15 mouse cellular contexts compared by ENCODE assay signal in the genomic region with DNA sequence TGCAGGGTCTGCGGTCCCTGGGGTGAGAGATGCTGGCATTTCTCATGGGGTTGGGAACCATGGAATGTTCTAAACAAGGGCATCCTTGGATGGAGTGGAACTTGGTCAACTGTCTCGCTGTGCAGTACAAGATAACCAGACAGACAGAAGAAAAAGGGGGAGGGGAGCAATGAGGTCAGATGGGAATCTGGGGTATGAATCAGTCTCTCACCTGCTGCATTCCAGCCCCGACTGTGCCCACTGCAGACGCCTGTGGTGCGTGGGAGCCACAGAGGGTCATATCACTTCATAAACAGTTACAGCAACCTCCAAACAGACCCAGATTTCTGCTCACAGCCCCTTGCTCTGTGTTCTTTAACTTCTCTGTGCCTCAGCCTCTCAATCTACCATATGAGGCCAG. TPM values are rescaled to one million over a fixed set of nuclear protein-coding genes. Genes with fewer than 3 reads are reported as not detected.
DNase-seq lines count a peak whose midpoint lies in the region; ATAC-seq and TF ChIP-seq lines count a peak whose summit lies in the region.
"Had no signal": no experiment of that assay in that cellular context is flagged by ENCODE, and none has a peak within 500 bp of the region (broad histone marks: within the 10 kb centered on the region; RNA-seq: fewer than 3 reads in every experiment).

No protein-coding gene starts in this region.

- WGBS in hindbrain, embryonic 15.5 days: 85% methylated on average over 5 of the region's 5 CpGs
- 78% methylated on average over 5 of the region's 5 CpGs for WGBS in hindbrain, embryonic 12.5 days
- 70% methylated on average over 5 of the region's 5 CpGs for WGBS in embryonic facial prominence, embryonic 14.5 days
- 57% methylated on average over 5 of the region's 5 CpGs for WGBS in limb, embryonic 13.5 days
- 54% methylated on average over 5 of the region's 5 CpGs for WGBS in stomach, postnatal 0 days

- peak overlapping the region; percentile 95; the same call in 1 of the 2 replicates for H3K4me2 ChIP-seq in hindbrain, embryonic 15.5 days
- H3K4me2 ChIP-seq in hindbrain, embryonic 12.5 days (replicated peaks): no peak overlapping the region
- H3K4me2 ChIP-seq in embryonic facial prominence, embryonic 14.5 days (ENCODE audit: low read depth, low read length): peak overlapping the region; percentile 81
- H3K4me2 ChIP-seq in limb, embryonic 13.5 days (replicated peaks): peak overlapping the region; percentile 88
- H3K4me2 ChIP-seq in stomach, postnatal 0 days (replicated peaks; ENCODE audit: low read depth): peak overlapping the region; percentile 84

- TF ChIP-seq EP300 in stomach, postnatal 0 days (optimal IDR thresholded peaks at IDR 0.05): no peak

- ATAC-seq in hindbrain, embryonic 15.5 days (ENCODE audit: low FRiP score, low read depth): no peak
- no peak for ATAC-seq in hindbrain, embryonic 12.5 days (ENCODE audit: low FRiP score)
- ATAC-seq in embryonic facial prominence, embryonic 14.5 days (ENCODE audit: low read depth): no peak
- no peak for ATAC-seq in limb, embryonic 13.5 days (ENCODE audit: low FRiP score, low read depth)
- ATAC-seq in stomach, postnatal 0 days (ENCODE audit: low FRiP score, low TSS enrichment): no peak

- H3K4me1 ChIP-seq in hindbrain, embryonic 15.5 days (replicated peaks): peaks cover 35% of the 10 kb centered on the region
- H3K4me1 ChIP-seq in hindbrain, embryonic 12.5 days: peaks cover 20% of the 10 kb centered on the region
- H3K4me1 ChIP-seq in embryonic facial prominence, embryonic 14.5 days (ENCODE audit: control insufficient read depth, insufficient read depth, low read length): peaks cover 36% of the 10 kb centered on the region
- H3K4me1 ChIP-seq in limb, embryonic 13.5 days: peaks cover 78% of the 10 kb centered on the region
- H3K4me1 ChIP-seq in stomach, postnatal 0 days (replicated peaks; ENCODE audit: control insufficient read depth, insufficient read depth): peaks cover 5% of the 10 kb centered on the region

- no peak overlapping the region for H3K4me3 ChIP-seq in hindbrain, embryonic 15.5 days
- H3K4me3 ChIP-seq in hindbrain, embryonic 12.5 days: no peak overlapping the region
- H3K4me3 ChIP-seq in embryonic facial prominence, embryonic 14.5 days (ENCODE audit: low read depth, low read length): peak overlapping the region; percentile 74
- peak overlapping the region; percentile 77 for H3K4me3 ChIP-seq in limb, embryonic 13.5 days
- H3K4me3 ChIP-seq in stomach, postnatal 0 days (ENCODE audit: low read depth, low read length): no peak overlapping the region
- H3K4me3 ChIP-seq: layer of hippocampus, adult 2 months; left cerebral cortex, adult 2 months; megakaryocyte, embryonic 14.5 days had no signal

- no peak for TF ChIP-seq CTCF in stomach, postnatal 0 days (IDR thresholded peaks at IDR 0.05; ENCODE audit: low read depth)

- no peaks in the 10 kb centered on the region for H3K9me3 ChIP-seq in hindbrain, embryonic 15.5 days
- no peaks in the 10 kb centered on the region for H3K9me3 ChIP-seq in hindbrain, embryonic 12.5 days (replicated peaks)
- H3K9me3 ChIP-seq in embryonic facial prominence, embryonic 14.5 days (ENCODE audit: control insufficient read depth, low read length): no peaks in the 10 kb centered on the region
- no peaks in the 10 kb centered on the region for H3K9me3 ChIP-seq in limb, embryonic 13.5 days
- H3K9me3 ChIP-seq in stomach, postnatal 0 days (ENCODE audit: control insufficient read depth, low read length): no peaks in the 10 kb centered on the region
- H3K9me3 ChIP-seq: forebrain, embryonic 12.5 days; megakaryocyte, embryonic 14.5 days had no signal

- H3K9ac ChIP-seq in hindbrain, embryonic 15.5 days: no peak overlapping the region
- H3K9ac ChIP-seq in hindbrain, embryonic 12.5 days: no peak overlapping the region
- H3K9ac ChIP-seq in embryonic facial prominence, embryonic 14.5 days (ENCODE audit: low read depth, low read length): no peak overlapping the region
- H3K9ac ChIP-seq in limb, embryonic 13.5 days: peak overlapping the region; percentile 90
- peak overlapping the region; percentile 31; the same call in 1 of the 2 replicates for H3K9ac ChIP-seq in stomach, postnatal 0 days (ENCODE audit: low read length)

- no peak overlapping the region for H3K27ac ChIP-seq in hindbrain, embryonic 15.5 days (replicated peaks)
- no peak overlapping the region for H3K27ac ChIP-seq in hindbrain, embryonic 12.5 days
- H3K27ac ChIP-seq in embryonic facial prominence, embryonic 14.5 days (replicated peaks; ENCODE audit: low read depth, low read length): no peak overlapping the region
- H3K27ac ChIP-seq in limb, embryonic 13.5 days: no peak overlapping the region
- peak overlapping the region; percentile 88 for H3K27ac ChIP-seq in stomach, postnatal 0 days (replicated peaks)
- H3K27ac ChIP-seq: forebrain, embryonic 12.5 days; left cerebral cortex, adult 2 months had no signal

- DNase-seq in embryonic facial prominence, embryonic 14.5 days (ENCODE audit: low spot score): no peak
- DNase-seq in stomach, postnatal 0 days (ENCODE audit: low spot score): no peak
- DNase-seq in layer of hippocampus, postnatal 36 days: no peak
- DNase-seq in kidney, postnatal 10 days: no peak
- DNase-seq: cerebellum, postnatal 36 days; heart, postnatal 36 days; retina, postnatal 1 day had no signal

- H3K27me3 ChIP-seq in hindbrain, embryonic 15.5 days: 0 out of 2 replicates have a peak, but pooled peaks cover 3% of the 10 kb centered on the region
- H3K27me3 ChIP-seq in hindbrain, embryonic 12.5 days: peaks cover 14% of the 10 kb centered on the region; the same call in 1 of the 2 replicates
- H3K27me3 ChIP-seq in embryonic facial prominence, embryonic 14.5 days (replicated peaks; ENCODE audit: control insufficient read depth, insufficient read depth, low read length): no peaks in the 10 kb centered on the region
- no peaks in the 10 kb centered on the region for H3K27me3 ChIP-seq in limb, embryonic 13.5 days
- H3K27me3 ChIP-seq in stomach, postnatal 0 days (ENCODE audit: control insufficient read depth, insufficient read depth, low read length): no peaks in the 10 kb centered on the region

- H3K36me3 ChIP-seq in hindbrain, embryonic 15.5 days: no peaks in the 10 kb centered on the region
- no peaks in the 10 kb centered on the region for H3K36me3 ChIP-seq in hindbrain, embryonic 12.5 days
- H3K36me3 ChIP-seq in embryonic facial prominence, embryonic 14.5 days (ENCODE audit: control insufficient read depth, insufficient read depth, low read length): peaks cover 4% of the 10 kb centered on the region; the same call in 1 of the 2 replicates
- H3K36me3 ChIP-seq in limb, embryonic 13.5 days: peaks cover 27% of the 10 kb centered on the region
- no peaks in the 10 kb centered on the region for H3K36me3 ChIP-seq in stomach, postnatal 0 days (ENCODE audit: control insufficient read depth, insufficient read depth, low read length)
- H3K36me3 ChIP-seq: forebrain, embryonic 12.5 days had no signal

RNA-seq across cellular contexts. Expression of a gene that starts 2.4 kb away (rescaled TPM):
- polyA plus RNA-seq in hindbrain, embryonic 15.5 days (2015; fragmentation: Nextera tagmentation; extraction: Ambion mirVana): 28.2 and 33.4 TPM in 2 replicates
- 48.6 and 53.6 TPM in 2 replicates for polyA plus RNA-seq in hindbrain, embryonic 12.5 days (2016; fragmentation: Nextera tagmentation; extraction: Ambion mirVana)
- polyA plus RNA-seq in embryonic facial prominence, embryonic 14.5 days (2014; fragmentation: Nextera tagmentation; extraction: Ambion mirVana): 115 and 132 TPM in 2 replicates
- 162 and 169 TPM in 2 replicates for polyA plus RNA-seq in limb, embryonic 13.5 days (2015; fragmentation: Nextera tagmentation; extraction: Ambion mirVana)
- polyA plus RNA-seq in stomach, postnatal 0 days (2015; fragmentation: Nextera tagmentation; extraction: Ambion mirVana): 55.5 and 58.6 TPM in 2 replicates
- total RNA-seq in layer of hippocampus, postnatal 36 days (2021): 10 to 100 TPM; 11.5 to 16.2 TPM

RNA-seq across cellular contexts. Expression of a gene that starts 33.5 kb away (rescaled TPM):
- polyA plus RNA-seq in hindbrain, embryonic 15.5 days (2015; fragmentation: Nextera tagmentation; extraction: Ambion mirVana): 9.2 and 10.1 TPM in 2 replicates
- polyA plus RNA-seq in hindbrain, embryonic 12.5 days (2016; fragmentation: Nextera tagmentation; extraction: Ambion mirVana): 27.0 and 29.3 TPM in 2 replicates
- polyA plus RNA-seq in embryonic facial prominence, embryonic 14.5 days (2014; fragmentation: Nextera tagmentation; extraction: Ambion mirVana): 107 and 120 TPM in 2 replicates
- 81.3 and 84.9 TPM in 2 replicates for polyA plus RNA-seq in limb, embryonic 13.5 days (2015; fragmentation: Nextera tagmentation; extraction: Ambion mirVana)
- polyA plus RNA-seq in stomach, postnatal 0 days (2015; fragmentation: Nextera tagmentation; extraction: Ambion mirVana): 28.4 and 30.2 TPM in 2 replicates
- total RNA-seq in layer of hippocampus, postnatal 36 days (2021): 10 to 100 TPM; 20.6 to 29.8 TPM
- total RNA-seq: neutrophil, adult 5-6 weeks had no signal

RNA-seq across cellular contexts. Expression of a gene that starts 38.5 kb away (rescaled TPM):
- 4.4 and 5.3 TPM in 2 replicates for polyA plus RNA-seq in hindbrain, embryonic 15.5 days (2015; fragmentation: Nextera tagmentation; extraction: Ambion mirVana)
- 1.3 and 1.4 TPM in 2 replicates for polyA plus RNA-seq in hindbrain, embryonic 12.5 days (2016; fragmentation: Nextera tagmentation; extraction: Ambion mirVana)
- 1.7 and 2.3 TPM in 2 replicates for polyA plus RNA-seq in embryonic facial prominence, embryonic 14.5 days (2014; fragmentation: Nextera tagmentation; extraction: Ambion mirVana)
- 1.6 TPM in 2 replicates for polyA plus RNA-seq in limb, embryonic 13.5 days (2015; fragmentation: Nextera tagmentation; extraction: Ambion mirVana)
- polyA plus RNA-seq in stomach, postnatal 0 days (2015; fragmentation: Nextera tagmentation; extraction: Ambion mirVana): 2.1 and 2.5 TPM in 2 replicates
- total RNA-seq in layer of hippocampus, postnatal 36 days (2021): 1 to 10 TPM; 4.2 to 6.9 TPM

Comparison
In these comparisons a context has a peak if more than half of its experiments do, and no peak if none do; other contexts are left out.
1. H3K4me3 ChIP-seq: peak in embryonic facial prominence, embryonic 14.5 days (single experiment) and limb, embryonic 13.5 days (single experiment); none in hindbrain, embryonic 15.5 days (single experiment), hindbrain, embryonic 12.5 days (single experiment) and stomach, postnatal 0 days (single experiment).
2. H3K9ac ChIP-seq: peak in limb, embryonic 13.5 days (single experiment) and stomach, postnatal 0 days (single experiment); none in hindbrain, embryonic 15.5 days (single experiment), hindbrain, embryonic 12.5 days (single experiment) and embryonic facial prominence, embryonic 14.5 days (single experiment).